ENCODE assay signal across 17 mouse cellular contexts in genomic region chr17:12048695-12049490, GRCm38 (mm10).
DNase-seq lines count a peak whose midpoint lies in the region; ATAC-seq and TF ChIP-seq lines count a peak whose summit lies in the region.
"Had no signal": no experiment of that assay in that cellular context is flagged by ENCODE, and none has a peak within 500 bp of the region (broad histone marks: within the 10 kb centered on the region; RNA-seq: fewer than 3 reads in every experiment).

No protein-coding gene starts in this region.

- H3K27me3 ChIP-seq in intestine, embryonic 14.5 days (replicated peaks; ENCODE audit: control insufficient read depth, insufficient read depth, low read length) = 0 out of 2 replicates have a peak, but pooled peaks cover 4% of the 10 kb centered on the region
- H3K27me3 ChIP-seq in intestine, postnatal 0 days (replicated peaks; ENCODE audit: control insufficient read depth, insufficient read depth, low read length) = no peaks in the 10 kb centered on the region
- H3K27me3 ChIP-seq in intestine, embryonic 16.5 days (replicated peaks; ENCODE audit: control insufficient read depth, insufficient read depth, low read length) = no peaks in the 10 kb centered on the region
- H3K27me3 ChIP-seq: neural tube, embryonic 13.5 days had no signal

- no peak overlapping the region for H3K4me3 ChIP-seq in intestine, embryonic 14.5 days (ENCODE audit: low read depth, low read length)
- H3K4me3 ChIP-seq in intestine, postnatal 0 days (ENCODE audit: low read depth, low read length) = no peak overlapping the region
- no peak overlapping the region for H3K4me3 ChIP-seq in intestine, embryonic 16.5 days (ENCODE audit: low read length)
- H3K4me3 ChIP-seq: erythroblast, embryonic 14.5 days; heart, embryonic 15.5 days; liver, embryonic 13.5 days; neural tube, embryonic 13.5 days had no signal

- no peaks in the 10 kb centered on the region for H3K36me3 ChIP-seq in intestine, embryonic 14.5 days (ENCODE audit: control insufficient read depth, insufficient read depth, low read length)
- no peaks in the 10 kb centered on the region for H3K36me3 ChIP-seq in intestine, postnatal 0 days (ENCODE audit: control insufficient read depth, insufficient read depth)
- H3K36me3 ChIP-seq in intestine, embryonic 16.5 days (ENCODE audit: control insufficient read depth, insufficient read depth, low read length) = no peaks in the 10 kb centered on the region
- H3K36me3 ChIP-seq: heart, embryonic 15.5 days; liver, embryonic 13.5 days; neural tube, embryonic 13.5 days had no signal

- no peaks in the 10 kb centered on the region for H3K9me3 ChIP-seq in intestine, embryonic 14.5 days (ENCODE audit: control insufficient read depth, low read length)
- no peaks in the 10 kb centered on the region; the same call in 1 of the 2 replicates for H3K9me3 ChIP-seq in intestine, postnatal 0 days (ENCODE audit: control insufficient read depth)
- H3K9me3 ChIP-seq in intestine, embryonic 16.5 days (ENCODE audit: control insufficient read depth, low read length) = no peaks in the 10 kb centered on the region
- H3K9me3 ChIP-seq: heart, embryonic 15.5 days; liver, embryonic 13.5 days; neural tube, embryonic 13.5 days had no signal

- peak; percentile 42 for DNase-seq in intestine, embryonic 14.5 days (ENCODE audit: low spot score)
- peak; percentile 62 for DNase-seq in 3T3-L1 (ENCODE audit: low read depth, low spot score)
- peak; percentile 55 for DNase-seq in MN1 (ENCODE audit: low spot score)
- DNase-seq in spleen, postnatal 10 days (ENCODE audit: low spot score in 2 of 2) = no peak
- no peak for DNase-seq in Muller cell, postnatal 12 days (ENCODE audit: inconsistent ontology term)
- DNase-seq: cerebellum, adult 18-20 months; layer of hippocampus, adult 9-11 months; liver, embryonic 13.5 days; lung, postnatal 36 days; right cerebral cortex, adult 18-20 months had no signal

- TF ChIP-seq CTCF in intestine, postnatal 0 days (IDR thresholded peaks at IDR 0.05; ENCODE audit: low read depth) = no peak

- no peak overlapping the region for H3K9ac ChIP-seq in intestine, embryonic 14.5 days (ENCODE audit: low read length)
- H3K9ac ChIP-seq in intestine, postnatal 0 days (ENCODE audit: low read depth, low read length) = no peak overlapping the region
- H3K9ac ChIP-seq in intestine, embryonic 16.5 days (ENCODE audit: low read depth, low read length) = no peak overlapping the region
- H3K9ac ChIP-seq: heart, embryonic 15.5 days; liver, embryonic 13.5 days; neural tube, embryonic 13.5 days had no signal

- ATAC-seq in intestine, embryonic 14.5 days (replicated peaks; ENCODE audit: low FRiP score, low TSS enrichment, low read depth) = no peak
- no peak; the same call in 1 of the 2 replicates for ATAC-seq in intestine, postnatal 0 days
- peak; percentile 62; the same call in 1 of the 2 replicates for ATAC-seq in intestine, embryonic 16.5 days
- ATAC-seq: midbrain, embryonic 16.5 days had no signal

- H3K27ac ChIP-seq in intestine, embryonic 14.5 days (ENCODE audit: low read depth) = no peak overlapping the region
- H3K27ac ChIP-seq in intestine, postnatal 0 days (ENCODE audit: low read depth, low read length) = no peak overlapping the region
- no peak overlapping the region for H3K27ac ChIP-seq in intestine, embryonic 16.5 days (ENCODE audit: low read length)
- H3K27ac ChIP-seq: heart, embryonic 15.5 days; kidney, postnatal 0 days; liver, embryonic 13.5 days; neural tube, embryonic 13.5 days had no signal

- H3K4me1 ChIP-seq in intestine, embryonic 14.5 days (replicated peaks; ENCODE audit: control insufficient read depth, insufficient read depth, low read length) = no peaks in the 10 kb centered on the region
- no peaks in the 10 kb centered on the region for H3K4me1 ChIP-seq in intestine, postnatal 0 days (replicated peaks; ENCODE audit: control insufficient read depth, insufficient read depth, low read length)
- peaks cover 3% of the 10 kb centered on the region; the same call in 1 of the 2 replicates for H3K4me1 ChIP-seq in intestine, embryonic 16.5 days (ENCODE audit: control insufficient read depth, insufficient read depth, low read length)

- H3K4me2 ChIP-seq in intestine, embryonic 14.5 days (ENCODE audit: low read length) = no peak overlapping the region
- H3K4me2 ChIP-seq in intestine, postnatal 0 days (replicated peaks; ENCODE audit: low read depth) = no peak overlapping the region
- H3K4me2 ChIP-seq in intestine, embryonic 16.5 days (ENCODE audit: low read depth, low read length) = no peak overlapping the region
- H3K4me2 ChIP-seq: heart, embryonic 15.5 days; liver, embryonic 13.5 days; neural tube, embryonic 13.5 days had no signal

- WGBS in intestine, embryonic 14.5 days = 72% methylated on average over 9 of the region's 9 CpGs
- WGBS in intestine, postnatal 0 days = 64% methylated on average over 9 of the region's 9 CpGs
- 68% methylated on average over 9 of the region's 9 CpGs for WGBS in intestine, embryonic 16.5 days

Comparison
In these comparisons a context has a peak if more than half of its experiments do, and no peak if none do; other contexts are left out.
1. DNase-seq: peak in intestine, embryonic 14.5 days (single experiment), 3T3-L1 (single experiment) and MN1 (single experiment); none in spleen, postnatal 10 days (0 of 2) and Muller cell, postnatal 12 days (single experiment).